Mouse (Mus musculus): ENCODE measurements around the gene Krtap27-1.

DNA sequence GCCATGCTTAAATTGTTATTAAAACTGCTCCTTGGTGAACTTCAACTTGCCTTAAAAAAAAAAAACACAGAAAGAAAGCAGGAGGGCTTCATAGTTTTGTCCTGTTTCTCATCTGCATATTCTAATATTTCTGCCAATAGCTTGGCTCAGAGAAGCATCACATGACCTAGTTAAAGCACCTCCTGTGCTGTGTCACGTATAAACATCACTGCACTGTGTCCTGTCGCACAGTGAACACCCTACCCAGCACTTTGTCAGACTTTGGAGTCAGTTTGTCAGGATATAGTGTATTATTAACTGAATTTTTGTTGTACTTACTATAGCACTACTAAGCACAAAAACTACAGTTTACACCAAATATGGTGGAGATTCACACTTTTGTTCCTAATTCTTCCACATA lies 19.5 kb downstream of the Krtap27-1 start:
- no peak for TF ChIP-seq POLR2A (IDR thresholded peaks at IDR 0.05; ENCODE audit: insufficient read depth, low read depth, low read length)
- no peak for TF ChIP-seq EP300 (IDR thresholded peaks at IDR 0.05; ENCODE audit: insufficient read depth, low read depth, low read length)
